ENCODE assay signal across 11 mouse cellular contexts in the genomic region with DNA sequence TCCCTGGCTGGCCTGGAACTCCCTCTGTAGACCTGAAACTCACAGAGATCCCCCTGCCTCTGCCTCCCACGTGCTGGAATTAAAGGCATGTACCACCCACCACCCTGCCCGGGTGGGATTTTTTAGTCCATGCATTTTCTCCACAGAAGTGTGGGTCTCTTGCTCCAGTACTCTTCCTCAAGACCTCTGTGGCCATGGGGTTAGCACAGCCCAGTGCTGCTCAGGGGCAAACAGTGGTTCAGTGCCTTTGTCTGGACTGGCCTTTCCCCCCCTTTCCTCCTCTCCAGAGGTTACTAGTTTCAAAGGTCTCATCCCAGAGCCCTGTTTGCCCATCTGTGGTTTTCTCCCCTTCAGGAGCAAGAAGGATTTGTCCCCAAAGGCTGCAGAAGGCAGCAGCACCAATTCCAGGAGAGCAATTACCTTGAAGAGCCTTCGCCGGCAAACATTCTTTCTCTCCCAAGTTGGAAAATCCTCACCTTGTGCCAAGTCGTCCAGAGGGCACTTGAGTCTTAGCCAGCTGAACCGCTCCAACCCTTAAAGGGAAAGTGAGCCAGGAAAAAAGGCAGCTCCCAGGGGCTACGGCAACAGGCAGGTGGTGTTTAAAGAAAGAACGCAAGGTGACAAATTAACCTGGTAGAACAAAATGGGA. TPM values are rescaled to one million over a fixed set of nuclear protein-coding genes. Genes with fewer than 3 reads are reported as not detected.
DNase-seq lines count a peak whose midpoint lies in the region; ATAC-seq and TF ChIP-seq lines count a peak whose summit lies in the region.
"Had no signal": no experiment of that assay in that cellular context is flagged by ENCODE, and none has a peak within 500 bp of the region (broad histone marks: within the 10 kb centered on the region; RNA-seq: fewer than 3 reads in every experiment).

No protein-coding gene starts in this region.

- DNase-seq in limb, embryonic 14.5 days (ENCODE audit: low spot score), result peak; percentile 17
- no peak for DNase-seq in limb, embryonic 10.5 days (ENCODE audit: low spot score)
- DNase-seq in brain, adult 2 months (ENCODE audit: low read depth, low spot score), result peak; percentile 24
- peak; percentile 82 for DNase-seq in heart, postnatal 4 days
- DNase-seq in lung, postnatal 36 days, result peak; percentile 84
- DNase-seq in natural killer cell, adult 2 months (ENCODE audit: low spot score in 2 of 2), result no peak
- DNase-seq in urinary bladder, postnatal 10 days (ENCODE audit: low spot score), result no peak
- DNase-seq in right cerebral cortex, postnatal 36 days (ENCODE audit: low spot score in 2 of 2), result no peak
- DNase-seq: cerebellum, adult 18-20 months; forebrain, postnatal 0 days had no signal

- no peak overlapping the region for H3K9ac ChIP-seq in limb, embryonic 14.5 days (ENCODE audit: low read depth, low read length, severe bottlenecking)
- H3K9ac ChIP-seq: forebrain, postnatal 0 days had no signal

- no peak overlapping the region for H3K4me2 ChIP-seq in limb, embryonic 14.5 days (replicated peaks; ENCODE audit: low read depth, low read length, severe bottlenecking)

- no peak for ATAC-seq in limb, embryonic 14.5 days (ENCODE audit: low FRiP score, low read depth)
- ATAC-seq: forebrain, postnatal 0 days had no signal

- H3K36me3 ChIP-seq in limb, embryonic 14.5 days (ENCODE audit: control insufficient read depth, insufficient read depth, low read length), result no peaks in the 10 kb centered on the region
- no peaks in the 10 kb centered on the region for H3K36me3 ChIP-seq in limb, embryonic 10.5 days

- no peak overlapping the region for H3K4me3 ChIP-seq in limb, embryonic 14.5 days (replicated peaks; ENCODE audit: low read length)
- no peak overlapping the region for H3K4me3 ChIP-seq in limb, embryonic 10.5 days
- H3K4me3 ChIP-seq: megakaryocyte, embryonic 14.5 days had no signal

- H3K27ac ChIP-seq in limb, embryonic 14.5 days (replicated peaks; ENCODE audit: low read depth, low read length), result no peak overlapping the region
- H3K27ac ChIP-seq in limb, embryonic 10.5 days, result no peak overlapping the region

- no peaks in the 10 kb centered on the region for H3K4me1 ChIP-seq in limb, embryonic 14.5 days (ENCODE audit: control insufficient read depth, insufficient read depth, low read length)
- 0 out of 2 replicates have a peak, but pooled peaks cover 2% of the 10 kb centered on the region for H3K4me1 ChIP-seq in limb, embryonic 10.5 days

- no peak for TF ChIP-seq POLR2A in limb, embryonic 14.5 days (IDR thresholded peaks at IDR 0.05; ENCODE audit: borderline replicate concordance, extremely low read depth, insufficient read depth, insufficient read length)

- WGBS in limb, embryonic 14.5 days, result 72% methylated on average over 8 of the region's 8 CpGs
- WGBS in limb, embryonic 10.5 days, result 89% methylated on average over 8 of the region's 8 CpGs

- H3K9me3 ChIP-seq in limb, embryonic 14.5 days (ENCODE audit: control insufficient read depth, low read length), result no peaks in the 10 kb centered on the region
- H3K9me3 ChIP-seq in limb, embryonic 10.5 days (replicated peaks), result no peaks in the 10 kb centered on the region
- H3K9me3 ChIP-seq: megakaryocyte, embryonic 14.5 days had no signal

- H3K27me3 ChIP-seq in limb, embryonic 14.5 days (ENCODE audit: control insufficient read depth, insufficient read depth, low read length), result no peaks in the 10 kb centered on the region
- H3K27me3 ChIP-seq in limb, embryonic 10.5 days (ENCODE audit: low read depth, poor library complexity, severe bottlenecking), result no peaks in the 10 kb centered on the region

RNA-seq across cellular contexts. Expression of a gene that starts 45.1 kb away (rescaled TPM):
- 31.4 and 33.5 TPM in 2 replicates for polyA plus RNA-seq in limb, embryonic 14.5 days (2012; rRNA removed)
- polyA plus RNA-seq in limb, embryonic 14.5 days (2014; fragmentation: Nextera tagmentation; extraction: Ambion mirVana), result 14.9 and 15.0 TPM in 2 replicates
- polyA plus RNA-seq in limb, embryonic 10.5 days (2016; fragmentation: Nextera tagmentation; extraction: Ambion mirVana), result 16.8 and 17.4 TPM in 2 replicates
- total RNA-seq in heart, postnatal 4 days (2021), result 100 to 1,000 TPM; 105 TPM

RNA-seq across cellular contexts. Expression of a gene that starts 45.8 kb away (rescaled TPM):
- polyA plus RNA-seq in limb, embryonic 14.5 days (2012; rRNA removed), result 42.3 and 46.5 TPM in 2 replicates
- polyA plus RNA-seq in limb, embryonic 14.5 days (2014; fragmentation: Nextera tagmentation; extraction: Ambion mirVana), result 83.5 and 94.1 TPM in 2 replicates
- 63.3 and 65.9 TPM in 2 replicates for polyA plus RNA-seq in limb, embryonic 10.5 days (2016; fragmentation: Nextera tagmentation; extraction: Ambion mirVana)
- total RNA-seq in heart, postnatal 4 days (2021), result 10 to 100 TPM; 38.7 to 39.6 TPM

RNA-seq across cellular contexts. Expression of a gene that starts 57.2 kb away (rescaled TPM):
- polyA plus RNA-seq in limb, embryonic 14.5 days (2012; rRNA removed), result not detected in 2 replicates
- not detected in 2 replicates for polyA plus RNA-seq in limb, embryonic 14.5 days (2014; fragmentation: Nextera tagmentation; extraction: Ambion mirVana)
- polyA plus RNA-seq in limb, embryonic 10.5 days (2016; fragmentation: Nextera tagmentation; extraction: Ambion mirVana), result not detected in 2 replicates
- not detected for total RNA-seq in heart, postnatal 4 days (2021)
- total RNA-seq: forebrain, postnatal 0 days had no signal
- polyA plus RNA-seq: forebrain, postnatal 0 days had no signal

Comparison
In these comparisons a context has a peak if more than half of its experiments do, and no peak if none do; other contexts are left out.
1. DNase-seq: peak in limb, embryonic 14.5 days (single experiment), brain, adult 2 months (single experiment), heart, postnatal 4 days (single experiment) and lung, postnatal 36 days (single experiment); none in limb, embryonic 10.5 days (single experiment), natural killer cell, adult 2 months (0 of 2), urinary bladder, postnatal 10 days (single experiment) and right cerebral cortex, postnatal 36 days (0 of 2).